Mouse (Mus musculus) ZHBTc4 (cell line): ENCODE data around the gene Mast3.
A peak's percentile ranks its signal among the peaks of the same experiment; 100 is the strongest.

Source experiments
- DNase-seq: peaks from one replicate; pipeline ENCODE4 v3.0.0-alpha.2; 2011; ENCODE audit warnings: low read depth, low spot score

Gene Mast3

DNA sequence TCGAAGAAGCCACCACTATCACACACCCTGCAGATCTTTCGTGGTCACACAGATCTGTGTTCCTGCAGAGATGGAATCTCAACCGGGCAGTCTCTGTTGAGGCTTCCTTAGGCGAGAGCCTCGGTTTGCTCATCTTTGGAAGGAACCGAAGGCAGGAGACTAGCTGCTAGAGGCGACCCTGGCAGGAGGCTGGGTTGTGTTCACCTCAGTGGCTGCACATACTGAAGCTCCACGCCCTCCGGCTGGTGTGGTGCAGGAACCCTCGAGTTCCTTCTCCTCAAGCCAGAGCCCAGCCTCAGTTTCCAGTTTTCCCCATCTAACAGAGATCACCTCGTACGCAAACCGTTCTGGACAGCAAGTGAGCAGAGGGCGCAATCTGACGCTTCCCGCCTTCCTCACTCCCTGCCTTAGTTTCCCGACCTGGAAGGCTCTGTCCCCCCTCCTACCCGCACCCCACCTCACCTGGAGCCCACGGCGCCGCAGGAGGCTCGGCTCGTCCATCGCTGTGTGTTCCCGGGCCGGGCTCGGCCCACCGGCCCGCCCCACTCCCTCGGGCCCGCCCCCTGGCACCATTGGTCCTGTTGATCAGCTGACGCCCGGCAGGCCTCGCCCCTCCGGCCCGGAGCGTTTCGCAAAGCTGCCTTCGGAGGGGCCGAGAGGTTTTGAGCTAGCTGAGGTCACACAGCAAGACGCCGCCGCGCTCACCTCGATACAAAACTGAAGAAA is at the start of gene Mast3:
Gene Mast3 (minus strand): TSS at position 574 of the 726 bp plus-strand sequence.
- DNase-seq = peak; percentile 93

GRCm38 (mm10) chr8:70853863-70854262 is 49.0 kb upstream of the Mast3 start:
- DNase-seq = no peak

- no peak for DNase-seq
These were observed 47.9 kb upstream of the Mast3 start for GRCm38 (mm10) chr8:70852595-70853231.

GRCm38 (mm10) chr8:70851837-70852236 is 47.0 kb upstream of the Mast3 start:
- no peak for DNase-seq

DNA sequence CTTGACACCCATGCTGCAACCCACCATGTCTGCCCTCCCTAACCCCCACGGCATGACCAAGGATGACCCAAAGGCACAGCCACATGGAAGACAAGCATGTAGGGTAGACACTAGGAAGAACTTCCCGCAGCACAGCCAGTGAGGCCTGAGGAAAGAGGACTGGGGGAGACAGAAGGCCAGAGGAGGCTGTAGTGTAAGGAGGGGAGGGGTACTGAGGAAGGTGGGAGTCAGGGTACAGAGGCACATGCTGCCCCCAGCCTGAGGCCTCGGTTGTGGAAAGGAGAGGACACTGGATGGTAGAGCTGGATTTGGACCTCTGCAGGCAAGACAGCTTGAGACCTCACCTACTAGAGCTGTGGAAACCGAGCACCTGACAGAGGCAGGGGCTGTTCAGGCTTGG is 46.1 kb upstream of the Mast3 start:
- DNase-seq = no peak

DNA sequence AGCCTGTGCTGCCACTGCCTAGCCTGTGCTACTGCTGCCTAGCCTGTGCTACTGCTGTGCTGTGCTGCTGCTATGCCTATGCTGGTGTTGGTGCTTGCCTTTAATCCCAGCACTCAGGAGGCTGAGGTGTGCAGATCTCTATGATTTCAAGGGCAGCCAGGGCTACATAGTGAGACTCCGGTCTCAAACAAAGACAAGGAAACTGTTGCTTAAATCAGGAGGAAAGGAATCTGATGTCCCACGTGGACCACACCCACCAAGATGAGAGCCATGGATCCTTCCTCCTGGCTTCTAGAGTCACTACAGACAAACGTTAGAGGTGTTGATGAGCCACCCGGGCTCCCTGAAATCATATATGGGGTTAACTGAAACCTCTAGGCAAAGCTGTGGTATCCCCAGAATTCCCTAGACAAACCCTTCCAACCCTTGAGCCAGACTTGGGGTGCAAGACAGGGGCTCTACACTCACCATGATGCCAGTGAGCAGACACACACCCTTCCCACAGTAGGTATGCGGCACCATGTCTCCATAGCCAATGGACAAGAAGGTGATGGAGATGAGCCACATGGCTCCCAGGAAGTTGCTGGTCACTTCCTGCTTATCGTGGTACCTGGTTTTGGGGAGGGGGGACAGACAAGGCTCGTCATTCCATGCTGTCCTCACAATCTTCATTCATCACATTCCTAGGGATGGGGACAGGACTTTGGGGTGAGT is 45.4 kb upstream of the Mast3 start:
- DNase-seq = peak; percentile 63

DNA sequence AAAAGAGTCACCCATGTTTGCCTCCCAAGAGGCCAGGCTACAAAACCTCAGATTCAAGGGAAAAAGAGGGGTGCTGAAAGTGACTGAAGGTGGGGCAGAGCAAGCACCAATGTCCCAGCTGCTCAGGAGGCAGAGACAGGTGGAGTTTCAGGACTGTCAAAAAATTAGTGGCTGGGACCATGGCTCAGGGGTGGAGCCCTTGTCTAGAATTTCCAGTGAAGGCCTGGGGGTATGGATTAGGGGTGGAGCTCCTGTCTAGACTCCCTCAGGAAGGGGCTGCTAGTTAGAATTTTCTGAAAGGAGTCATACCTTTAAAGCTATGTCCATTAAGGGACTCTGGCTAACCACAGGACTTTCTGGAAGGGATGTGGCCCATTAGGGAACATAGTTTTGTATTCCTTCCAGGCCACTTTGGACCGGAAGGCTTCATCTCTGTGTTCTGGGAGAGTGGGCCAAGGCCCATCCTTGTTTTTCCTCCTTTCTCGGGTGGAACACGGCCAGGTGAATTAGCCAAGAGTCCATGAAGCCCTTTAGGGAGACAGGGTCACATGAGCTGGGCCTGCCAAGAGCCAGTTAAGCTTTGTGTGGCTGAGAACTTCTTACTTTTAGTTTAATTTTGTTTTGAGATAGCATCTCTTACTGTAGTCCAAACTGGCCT is 44.6 kb upstream of the Mast3 start:
- peak; percentile 51 for DNase-seq

DNA sequence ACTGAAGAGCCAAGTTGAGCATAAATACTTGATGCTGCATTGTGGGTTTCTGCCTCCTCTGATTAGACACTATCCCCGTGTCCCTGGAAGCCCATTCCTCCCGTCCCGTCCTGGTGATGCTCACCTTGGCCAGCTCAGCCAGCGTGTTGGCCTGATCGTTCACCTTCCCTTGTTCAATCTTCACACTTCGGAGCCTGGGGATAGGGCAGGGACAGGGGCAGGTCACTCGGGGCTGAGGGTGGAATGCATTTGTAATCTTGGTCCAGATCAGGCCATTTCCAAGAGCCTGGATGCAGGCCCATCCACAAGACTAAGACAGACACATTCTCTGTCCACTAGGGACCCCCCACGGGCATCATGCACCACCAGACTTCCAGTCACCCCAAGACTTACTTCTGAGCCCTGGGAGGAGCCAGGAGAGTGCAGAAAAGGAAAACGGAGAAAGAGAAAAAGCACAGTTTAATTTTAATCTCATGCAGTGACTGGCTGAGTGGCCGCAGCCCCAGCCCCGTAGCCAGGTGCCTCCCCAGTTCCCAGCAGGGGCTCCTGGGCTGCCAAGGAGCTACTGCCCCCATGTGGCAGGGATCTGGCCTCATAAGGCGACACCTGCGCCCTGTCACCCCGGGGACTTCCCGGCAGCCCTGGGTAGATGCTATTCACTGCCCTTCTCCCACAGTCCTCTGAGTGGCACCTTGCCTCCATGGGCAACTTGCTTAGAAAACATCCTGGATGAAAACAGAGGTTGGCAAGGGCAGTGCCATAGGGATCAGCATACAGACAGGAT is 41.7 kb upstream of the Mast3 start:
- DNase-seq = no peak

DNA sequence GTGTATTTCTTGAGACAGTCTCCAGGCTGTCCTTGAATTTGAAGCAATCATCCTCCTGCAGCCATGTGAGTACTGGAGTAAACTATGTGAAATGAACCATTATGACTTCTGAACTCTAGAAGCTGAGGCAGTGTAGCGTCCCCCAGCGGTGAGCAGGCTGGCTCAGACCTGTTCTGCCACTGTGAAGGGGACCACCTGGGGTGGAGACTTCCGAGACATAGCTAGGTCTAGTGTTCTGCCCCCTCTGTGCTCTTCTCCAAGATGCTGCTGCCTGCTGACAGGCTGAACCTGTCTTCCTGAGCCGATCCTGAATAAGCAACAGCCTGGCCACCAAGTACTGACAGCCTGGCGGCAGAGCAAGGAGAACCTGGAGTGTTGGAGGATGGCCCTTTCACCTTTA is 40.3 kb upstream of the Mast3 start:
- peak; percentile 77 for DNase-seq

DNA sequence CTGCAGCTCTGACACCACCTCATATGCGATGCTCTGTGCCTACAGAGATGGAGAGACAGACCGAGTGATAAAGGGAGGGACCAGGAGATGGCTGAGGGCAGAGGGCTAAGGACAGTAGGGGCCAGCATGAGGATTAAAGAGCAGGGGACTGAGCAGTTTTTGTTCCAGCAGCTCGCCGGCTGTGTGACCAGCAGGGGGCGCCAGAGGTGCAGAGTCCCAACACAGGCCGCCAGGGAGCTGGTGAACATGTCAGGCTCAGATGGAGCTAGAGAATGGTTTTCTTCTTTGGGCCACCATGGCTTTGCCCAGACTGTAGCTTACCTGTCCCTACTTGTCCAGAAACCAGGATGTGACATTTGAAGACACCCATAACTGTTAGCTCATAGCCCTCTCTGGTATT is 39.7 kb upstream of the Mast3 start:
- DNase-seq = peak; percentile 91

GRCm38 (mm10) chr8:70843941-70844340 is 39.1 kb upstream of the Mast3 start:
- DNase-seq = no peak

DNA sequence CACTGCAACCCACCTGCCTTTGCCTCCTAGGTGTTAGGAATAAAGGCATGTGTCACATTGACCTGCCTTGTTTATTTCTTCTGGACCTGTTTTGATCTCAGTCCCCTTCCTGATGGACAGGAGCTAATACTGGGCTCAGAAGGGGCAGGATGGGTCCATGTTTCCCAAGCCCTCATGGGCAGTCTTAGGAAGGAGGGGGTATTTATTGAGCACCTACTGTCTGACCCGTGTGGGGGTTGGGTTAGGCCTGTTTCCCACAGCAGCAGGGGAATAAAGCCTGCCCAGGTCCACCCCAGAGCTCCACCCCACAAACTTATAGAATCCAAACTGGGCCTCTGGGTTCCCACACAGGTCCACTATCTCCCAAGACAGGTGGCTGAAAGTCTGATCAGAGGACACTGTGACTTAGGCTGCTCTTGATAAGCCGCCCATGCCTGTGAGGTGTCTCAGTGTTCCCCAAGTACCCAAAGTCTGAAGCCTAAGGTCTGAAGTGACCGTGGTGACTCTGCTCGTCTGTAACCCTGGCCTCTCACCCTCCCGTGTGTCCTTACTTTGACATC is 38.4 kb upstream of the Mast3 start:
- no peak for DNase-seq

DNA sequence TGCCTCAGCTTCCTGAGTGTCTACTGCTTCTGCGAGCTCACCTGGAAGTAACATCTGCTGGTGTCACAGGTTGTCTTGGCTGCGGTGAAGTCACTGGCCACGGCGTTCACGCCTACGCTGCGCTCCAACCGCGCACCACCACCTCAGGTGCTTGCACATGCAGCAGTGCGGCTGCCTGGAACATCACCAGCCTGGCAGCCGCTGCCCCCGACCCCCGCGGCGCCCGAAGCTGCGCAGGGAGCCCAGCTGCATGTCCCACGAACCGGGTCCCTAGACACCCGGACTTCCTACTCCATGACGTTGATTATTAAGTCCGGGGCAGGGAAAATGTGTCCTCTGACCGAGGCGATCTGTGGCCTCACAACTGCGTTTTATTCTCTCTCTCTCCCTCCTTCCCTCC is 37.6 kb upstream of the Mast3 start:
- DNase-seq = no peak

DNA sequence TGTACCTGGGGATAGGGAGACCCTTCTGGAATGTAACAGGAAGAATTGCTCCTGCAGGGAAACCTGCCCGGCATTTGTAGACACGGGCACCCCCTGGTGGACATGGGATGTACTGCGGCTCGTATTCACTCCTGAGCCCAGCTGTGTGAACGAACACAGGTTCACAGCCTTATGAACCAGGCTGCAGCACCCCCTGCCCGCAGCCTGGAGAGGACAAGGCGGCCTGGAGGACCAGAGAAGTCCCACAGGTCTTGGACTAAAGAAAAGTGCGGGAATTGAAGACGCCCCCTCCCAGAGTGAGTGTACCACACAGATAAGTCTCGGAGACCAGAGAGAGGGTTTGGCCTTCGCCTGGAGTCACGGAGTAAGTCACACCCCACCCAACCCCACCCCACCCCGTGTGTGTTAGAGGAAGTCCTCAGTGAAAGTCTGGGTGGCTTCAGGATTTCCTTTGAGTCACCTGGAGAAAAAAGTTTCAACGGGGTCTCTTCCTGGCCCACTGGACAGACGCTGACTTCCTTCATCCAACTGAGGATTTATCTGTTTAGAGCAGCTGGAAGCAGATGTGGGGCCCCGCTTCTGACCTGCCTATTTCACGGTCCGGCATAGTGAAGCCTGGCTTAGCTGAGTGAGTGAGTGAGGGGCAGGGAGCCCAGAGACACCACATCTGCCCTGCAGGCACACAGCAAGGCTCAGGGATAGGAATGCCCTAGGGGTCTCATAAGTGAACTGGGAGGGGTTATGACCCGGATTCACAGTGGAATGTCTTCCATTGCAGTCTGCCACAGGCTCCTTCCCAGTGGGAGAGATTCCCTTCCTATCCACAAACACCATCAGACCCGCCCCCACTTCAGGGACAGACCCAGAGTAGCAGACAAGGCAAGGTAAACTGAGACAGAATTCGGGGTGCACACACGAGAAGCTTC is 36.6 kb upstream of the Mast3 start:
- DNase-seq = peak; percentile 94

GRCm38 (mm10) chr8:70840590-70840989 is 35.7 kb upstream of the Mast3 start:
- DNase-seq = no peak

DNA sequence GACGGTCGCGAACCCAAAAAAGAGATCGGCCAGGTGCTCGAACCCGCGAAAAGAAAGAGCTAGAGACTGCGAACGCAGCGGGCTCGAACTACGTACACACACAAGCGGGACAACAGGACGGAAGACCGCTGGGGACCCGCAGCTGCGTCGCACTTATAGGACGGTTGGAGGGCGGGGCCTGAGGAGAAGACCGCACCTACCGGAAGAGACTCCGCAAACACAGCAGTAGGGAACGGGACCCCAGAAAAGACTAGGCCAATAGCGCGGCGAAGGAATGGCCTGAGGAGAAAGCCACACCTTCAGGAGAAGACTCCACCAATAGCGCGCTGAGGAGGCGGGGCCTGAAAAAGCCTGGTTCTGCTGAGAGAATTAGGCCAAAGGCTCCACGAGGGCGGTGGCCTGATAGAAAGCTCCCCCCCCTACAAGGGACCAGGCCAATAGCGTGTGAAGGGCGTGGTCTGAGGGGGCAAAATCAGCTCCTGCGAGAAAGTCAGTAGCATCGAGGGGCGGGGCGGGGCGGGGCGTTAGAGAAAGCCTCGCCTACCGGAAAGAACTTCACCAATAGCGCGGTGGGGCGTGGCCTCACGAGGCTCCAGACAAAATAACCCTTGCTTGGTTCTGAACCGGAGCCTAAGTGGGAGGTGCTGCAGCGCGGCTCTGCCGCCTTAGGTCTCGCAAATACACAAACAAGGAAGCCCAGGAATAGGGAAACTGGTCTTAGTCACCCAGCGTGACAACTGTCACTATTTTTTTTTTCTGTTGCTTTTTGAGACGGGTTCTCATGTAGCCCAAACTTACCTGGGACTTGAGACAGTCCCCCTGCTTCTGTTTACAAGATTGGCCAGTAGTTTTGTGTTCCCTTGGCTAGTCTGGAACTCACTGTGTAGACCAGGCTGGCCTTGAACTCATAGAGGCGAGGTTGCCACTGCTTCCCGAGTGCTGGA is 34.8 kb upstream of the Mast3 start, which contains the start of gene Arrdc2:
Gene Arrdc2 (minus strand): TSS at position 313 of the 944 bp plus-strand sequence.
- peak; percentile 100 for DNase-seq

GRCm38 (mm10) chr8:70838654-70839407 is 34.0 kb upstream of the Mast3 start:
- DNase-seq = no peak

- no peak for DNase-seq
These were observed 31.8 kb upstream of the Mast3 start for GRCm38 (mm10) chr8:70836666-70837065.
